Mouse (Mus musculus) ovary, adult 18-20 months (tissue): ENCODE measurements around the gene Btbd2.
"Not testable (repeated sequence)": the region's sequence is repeated elsewhere in the genome, so short reads cannot be mapped to it uniquely, and the experiment has no call there.

Source experiments
- DNase-seq: peaks from one replicate; pipeline ENCODE4 v3.0.0; 2022; ENCODE audit warnings: low spot score, mixed read lengths

Btbd2 gene

GRCm38 (mm10) chr10:80669737-80670485 lies 13.0 kb upstream of the Btbd2 start:
- peak; percentile 51 for DNase-seq

GRCm38 (mm10) chr10:80669018-80669417 lies 12.1 kb upstream of the Btbd2 start:
- no peak for DNase-seq

DNA sequence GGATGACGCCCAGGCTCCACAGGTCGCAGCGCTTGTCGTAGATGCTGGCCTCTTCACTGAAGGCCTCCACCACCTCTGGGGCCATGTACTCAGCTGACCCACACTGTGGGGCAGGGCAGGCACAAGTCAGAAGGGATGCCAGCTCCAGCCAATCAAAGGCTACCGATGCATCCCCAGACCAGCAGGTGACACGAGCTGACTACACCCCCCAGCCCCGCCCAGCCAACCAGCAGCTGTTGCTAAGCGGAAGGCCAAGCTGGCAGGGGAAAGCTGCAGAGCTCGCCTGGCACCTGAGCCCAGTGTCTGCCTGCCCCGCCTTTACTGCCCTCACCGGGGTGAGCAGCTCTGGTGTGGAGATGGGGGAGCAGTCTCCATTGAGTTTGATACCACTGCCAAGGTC lies 11.7 kb upstream of the Btbd2 start:
- DNase-seq = no peak

DNA sequence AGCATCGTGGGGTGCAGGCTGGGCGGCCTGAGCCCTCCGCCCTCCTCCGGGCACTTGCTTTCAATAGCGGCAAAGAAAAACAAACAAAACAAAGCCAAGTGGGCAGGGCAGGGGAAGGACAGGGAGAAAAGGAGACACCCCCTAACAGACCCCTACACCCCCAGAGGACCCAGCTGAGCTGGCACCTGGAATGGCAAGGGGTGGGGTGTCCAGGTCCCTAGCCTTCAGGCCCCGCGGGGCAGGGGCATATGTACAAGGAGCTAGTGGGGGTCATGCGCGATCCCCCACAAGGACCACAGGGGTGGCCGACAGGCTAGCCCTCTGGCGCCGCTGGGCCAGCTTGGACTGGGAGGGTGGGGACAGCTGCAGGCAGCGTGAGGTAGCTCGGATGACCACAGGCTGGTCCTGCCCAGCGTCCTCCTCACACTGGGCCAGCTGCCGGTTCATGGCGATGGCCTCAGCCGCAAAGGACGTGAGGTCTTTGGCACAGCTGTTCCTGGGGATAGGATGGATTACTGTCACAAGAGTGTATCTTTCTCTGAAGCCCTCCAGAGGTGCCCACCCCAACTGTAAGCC lies 10.1 kb upstream of the Btbd2 start:
- DNase-seq = no peak

- no peak for DNase-seq
These were observed 9.3 kb upstream of the Btbd2 start for GRCm38 (mm10) chr10:80665981-80666733.

- DNase-seq = no peak
These were observed 8.6 kb upstream of the Btbd2 start for GRCm38 (mm10) chr10:80665459-80665858.

DNA sequence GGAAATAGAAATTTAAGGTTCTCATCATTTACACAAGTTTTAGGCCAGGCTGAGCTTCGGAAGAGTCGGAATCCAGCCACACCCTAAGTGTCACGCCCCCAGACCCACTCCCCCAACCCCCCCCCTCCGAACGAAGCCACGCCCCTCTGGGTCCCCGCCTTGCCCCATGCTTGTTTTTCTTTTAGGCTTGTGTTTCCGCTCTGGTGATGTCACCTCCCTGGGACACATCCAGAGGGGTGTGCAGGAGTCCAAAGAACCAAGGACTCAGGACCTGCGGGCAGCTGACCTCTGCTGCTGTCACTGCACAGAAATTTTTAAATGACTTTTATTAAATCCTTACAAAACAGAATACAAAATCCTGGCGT lies 8.1 kb upstream of the Btbd2 start:
- DNase-seq = peak; percentile 47

GRCm38 (mm10) chr10:80664197-80665015 lies 7.5 kb upstream of the Btbd2 start:
- DNase-seq = peak; percentile 85

DNA sequence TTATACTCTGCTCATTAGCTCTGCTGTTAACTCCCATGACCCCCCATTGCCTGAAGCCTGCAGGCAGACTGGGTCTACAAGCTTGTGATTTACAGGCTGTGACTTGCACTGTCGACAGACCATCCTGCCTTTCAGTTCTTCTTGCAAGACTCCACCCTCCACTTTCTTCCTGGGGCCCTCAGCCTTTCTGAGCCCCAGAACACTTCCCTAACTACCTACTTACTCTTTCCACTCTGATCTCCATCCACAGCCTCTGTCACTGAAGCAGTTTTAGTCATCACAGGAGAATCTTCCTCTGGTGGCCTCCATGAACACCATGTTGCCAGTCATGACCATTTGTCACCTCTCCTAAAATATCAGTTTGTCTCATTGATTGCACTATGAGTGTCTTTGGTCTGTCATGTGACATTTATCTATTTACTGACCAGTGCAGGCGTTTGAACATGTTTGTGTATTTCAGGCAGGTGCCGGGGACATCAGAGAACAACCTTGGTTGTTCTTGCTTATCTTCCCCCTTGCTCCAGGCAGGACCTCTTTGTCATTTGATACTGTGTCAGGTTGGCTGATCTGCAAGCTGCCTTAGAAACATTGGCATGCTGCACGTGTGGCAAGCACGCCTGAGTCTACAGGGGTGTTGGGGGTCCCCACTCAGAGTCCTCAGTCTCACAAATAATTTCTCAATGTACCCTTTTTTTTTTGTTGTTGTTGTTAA lies 6.8 kb upstream of the Btbd2 start:
- no peak for DNase-seq

DNA sequence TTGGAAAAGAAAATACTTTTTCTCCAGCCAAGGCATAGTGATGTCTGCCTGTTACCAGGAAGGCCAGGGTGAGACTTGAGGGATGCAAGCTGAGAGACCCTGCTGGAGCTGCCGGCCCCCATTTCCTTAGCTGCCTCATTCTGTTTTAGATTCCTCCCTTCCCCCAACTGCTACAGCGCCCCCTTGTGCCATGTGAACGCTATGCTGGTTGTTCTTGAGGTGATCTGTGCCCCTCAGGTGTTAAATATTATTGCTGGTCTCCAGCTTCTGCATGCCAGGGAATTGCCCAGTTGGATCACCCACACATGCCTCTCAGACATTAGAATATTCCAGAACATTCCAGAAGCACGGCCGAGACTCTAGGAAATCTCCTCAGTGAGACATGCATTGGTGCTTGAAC lies 4.3 kb upstream of the Btbd2 start:
- no peak for DNase-seq

DNA sequence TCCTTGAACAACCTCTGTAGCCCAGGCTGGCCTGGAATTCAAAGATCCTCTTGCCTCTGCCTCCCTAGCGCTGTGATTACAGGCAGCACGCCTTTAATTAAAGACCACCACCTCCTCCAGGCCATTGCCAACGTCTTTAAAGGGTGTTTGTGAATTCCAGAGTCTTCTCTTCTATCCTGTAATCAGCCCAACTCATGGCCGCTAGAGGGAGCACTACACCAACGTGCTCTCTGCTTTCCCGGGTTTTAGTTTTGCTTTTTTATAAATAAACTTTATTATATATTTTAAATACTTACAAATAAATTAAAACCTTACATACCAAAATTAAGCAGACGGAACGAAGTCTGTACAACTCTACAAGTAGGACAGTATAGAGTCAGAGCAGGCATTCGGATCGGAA lies 2.3 kb upstream of the Btbd2 start:
- no peak for DNase-seq

DNA sequence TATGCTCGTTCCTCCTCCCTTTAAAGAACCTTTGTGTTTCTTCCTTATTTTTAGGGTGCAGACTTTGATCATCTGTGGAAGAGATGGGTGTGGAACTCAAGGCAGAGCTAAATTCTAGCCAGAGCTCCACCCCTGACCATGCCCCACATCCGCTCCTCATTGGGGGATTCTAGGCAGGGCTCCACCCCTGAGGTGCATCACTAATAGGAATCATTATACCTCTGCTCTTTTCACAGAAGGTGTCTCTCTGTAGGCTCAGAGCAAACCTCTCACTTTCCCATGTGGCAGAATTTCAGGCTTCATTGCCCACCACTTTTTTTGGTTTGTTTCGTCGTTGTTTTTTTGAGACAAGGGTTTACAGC lies 2.0 kb upstream of the Btbd2 start:
- DNase-seq = no peak

- no peak for DNase-seq
These were observed 1.4 kb upstream of the Btbd2 start for GRCm38 (mm10) chr10:80658194-80658840.

DNA sequence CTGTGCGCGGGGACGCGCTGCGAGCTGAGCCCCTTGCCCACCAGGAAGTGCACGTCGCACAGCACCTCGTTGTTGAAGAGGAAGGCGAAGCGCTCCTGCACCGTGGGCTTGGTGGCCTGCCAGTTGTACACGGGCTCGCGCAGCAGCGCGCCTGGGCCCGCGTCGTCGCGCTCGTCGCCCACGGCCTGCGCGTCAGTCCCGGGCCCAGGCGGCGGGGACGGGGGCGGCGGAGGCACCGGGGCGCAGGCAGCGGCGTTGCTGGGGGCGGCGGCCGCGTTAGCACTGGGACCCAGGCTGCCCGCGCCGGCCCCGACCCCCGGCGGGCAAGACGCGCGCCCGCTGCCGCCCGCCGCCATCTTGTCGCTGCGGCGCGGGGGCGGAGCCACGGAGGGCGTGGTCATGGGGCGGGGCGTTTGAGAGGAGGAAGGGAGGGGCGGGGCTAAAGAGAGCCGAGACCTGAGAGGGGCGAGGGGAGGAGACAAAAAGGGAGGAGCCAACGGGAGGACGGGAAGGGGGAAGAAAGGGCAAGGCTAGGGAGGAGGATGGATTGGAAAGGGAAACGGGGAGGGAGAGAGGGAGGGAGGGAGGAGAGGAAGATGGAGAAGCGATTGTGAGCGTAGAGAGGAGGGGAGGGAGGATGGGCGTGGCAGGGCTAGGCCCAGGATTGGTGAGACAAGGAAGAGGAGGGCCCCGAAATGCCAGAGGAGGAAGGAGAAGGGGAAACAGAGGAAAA lies 575 bp downstream of the Btbd2 start:
- DNase-seq = peak; percentile 97

DNA sequence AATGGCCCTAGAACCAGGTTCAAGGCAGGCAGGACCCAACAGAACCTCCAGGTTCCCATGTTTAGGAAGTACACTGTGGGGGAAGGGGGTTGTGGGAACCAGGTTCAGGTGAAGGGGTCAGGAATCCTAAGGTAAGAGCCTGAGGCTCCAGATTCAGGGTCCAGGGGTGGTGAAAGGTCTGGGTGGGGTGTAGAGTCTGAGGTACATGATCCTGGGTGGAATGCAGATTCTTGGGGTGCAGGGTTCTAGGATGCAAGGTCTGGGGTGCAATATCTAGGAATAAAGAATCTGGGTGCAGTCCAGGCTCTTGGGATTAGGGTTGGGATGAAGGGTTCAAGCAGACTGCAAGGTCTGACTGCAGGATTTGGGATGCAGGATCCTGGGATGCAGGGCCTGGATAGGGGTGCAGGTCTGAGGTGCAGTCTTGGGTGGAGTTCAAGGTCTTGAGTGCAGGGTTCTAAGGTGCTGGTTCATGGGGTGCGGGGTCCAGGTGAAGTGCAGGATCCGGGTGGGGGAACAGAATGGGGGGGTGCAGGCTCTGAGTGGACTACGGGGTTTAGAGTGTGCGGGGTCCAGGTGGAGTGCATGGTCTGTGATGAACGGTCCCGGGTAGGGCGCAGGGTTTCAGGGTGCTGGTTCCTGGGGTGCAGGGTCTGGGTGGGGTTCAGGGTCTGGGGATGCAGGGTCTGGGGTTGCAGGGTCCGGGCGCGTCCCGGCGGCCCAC lies 1.3 kb downstream of the Btbd2 start:
- DNase-seq = no peak

DNA sequence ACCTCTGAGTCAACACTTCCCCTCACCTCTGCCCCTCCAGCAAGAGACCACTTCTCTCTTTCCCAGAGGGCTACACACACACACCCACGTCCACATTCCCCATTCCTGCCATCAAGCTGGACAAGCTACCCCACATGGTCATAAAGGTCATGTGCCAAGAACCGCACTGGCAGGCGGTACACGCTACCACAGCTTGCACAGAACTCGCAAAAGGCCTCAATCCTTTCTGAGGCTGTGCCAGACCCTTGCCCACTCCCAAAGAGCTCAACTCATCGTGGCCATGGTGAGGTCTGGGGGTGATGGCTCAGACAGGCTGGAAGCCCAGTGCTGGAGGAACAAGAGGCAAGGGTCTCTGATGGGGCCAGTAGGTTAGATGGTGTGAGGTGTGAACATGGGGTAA lies 2.0 kb downstream of the Btbd2 start:
- DNase-seq = no peak

GRCm38 (mm10) chr10:80653156-80653720 lies 3.6 kb downstream of the Btbd2 start:
- no peak for DNase-seq

GRCm38 (mm10) chr10:80650392-80650791 lies 6.5 kb downstream of the Btbd2 start:
- no peak for DNase-seq

GRCm38 (mm10) chr10:80649910-80650309 lies 7.0 kb downstream of the Btbd2 start:
- not testable (repeated sequence) for DNase-seq

DNA sequence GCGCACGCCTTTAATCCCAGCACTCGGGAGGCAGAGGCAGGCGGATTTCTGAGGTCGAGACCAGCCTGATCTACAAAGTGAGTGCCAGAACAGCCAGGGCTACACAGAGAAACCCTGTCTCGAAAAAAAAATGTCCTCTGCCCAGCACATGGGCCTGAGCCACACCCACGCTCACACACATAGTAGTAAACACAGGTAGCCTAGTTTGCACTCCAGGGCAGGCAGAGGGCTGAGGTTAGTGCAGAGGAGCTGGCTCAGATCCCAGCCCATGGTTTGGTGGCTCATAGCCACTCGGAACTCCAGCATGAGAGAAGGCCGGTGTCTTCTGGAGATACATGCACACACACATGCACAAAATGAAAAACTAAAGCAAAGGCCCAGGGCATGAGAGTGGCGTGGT lies 9.9 kb downstream of the Btbd2 start:
- no peak for DNase-seq
